Mouse (Mus musculus): ENCODE measurements around the gene Kcnn3. TPM values are rescaled to one million over a fixed set of nuclear protein-coding genes. Genes with fewer than 3 reads are reported as not detected.

Gene Kcnn3
- polyA plus RNA-seq, 1 experiment from 2014 or later: 0.04 TPM

DNA sequence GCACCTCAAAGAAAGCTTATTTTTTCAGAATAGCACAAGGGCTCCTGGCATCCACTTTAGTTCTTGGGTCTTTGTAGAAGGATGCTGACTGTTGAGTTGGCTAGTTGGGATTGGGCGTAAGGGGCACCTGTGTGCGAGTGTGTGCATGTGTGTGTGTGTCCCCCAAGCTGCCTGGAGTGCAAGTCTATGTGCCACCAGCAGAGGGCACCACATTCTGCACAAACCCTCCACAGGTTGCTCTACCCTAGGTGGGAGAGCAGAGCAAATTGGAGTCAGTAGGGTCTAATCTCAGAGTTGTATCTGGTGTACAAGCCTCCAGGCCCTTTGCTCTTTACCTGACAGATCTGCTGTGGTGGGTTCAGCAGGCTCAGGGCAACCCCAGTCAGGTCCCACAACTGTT is 7.7 kb upstream of the Kcnn3 start:
- in situ Hi-C loops (cut with MboI; ENCODE audit: low pct_unique_long_range_greater_than_20kb): no loop called here
- CTCF ChIA-PET: interaction anchor here (0.6 to 3.1 kb wide), 16 partner anchors 10 to 260 kb away, joined by 3 to 29 read pairs (median 4); no protein-coding TSS in a partner anchor
- DNase-seq (ENCODE audit: low read depth, low spot score) (no peak), ATAC-seq (no peak)
- POLR2A ChIA-PET: interaction anchor here (1.0 to 1.3 kb wide), 3 partner anchors 23 to 189 kb away, joined by 3 to 4 read pairs (median 3); no protein-coding TSS in a partner anchor
- TF ChIP-seq CTCF (IDR thresholded peaks at IDR 0.05): no peak
- peaks cover 51% of the 10 kb centered on the region for H3K27me3 ChIP-seq

DNA sequence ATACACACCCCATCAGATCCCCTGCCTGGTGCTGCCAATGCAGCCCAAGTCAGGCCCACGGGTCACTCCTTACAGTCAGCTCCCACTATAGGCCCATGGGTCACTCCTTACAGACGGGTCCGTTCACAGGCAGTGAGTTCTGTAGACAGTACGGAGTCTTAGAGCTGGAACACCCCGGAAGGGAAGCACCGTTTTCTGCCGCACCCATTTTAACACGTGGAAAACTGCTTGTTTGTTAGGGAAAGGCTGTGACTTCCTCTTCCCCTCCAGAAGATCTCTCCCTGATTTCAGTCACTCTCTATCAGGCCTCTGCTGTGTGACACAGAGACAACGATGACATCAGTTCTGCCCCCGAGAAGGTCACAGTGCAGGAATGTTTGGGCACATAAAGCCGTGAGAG is 4.5 kb upstream of the Kcnn3 start:
- no peak for ATAC-seq
- peaks cover 50% of the 10 kb centered on the region for H3K27me3 ChIP-seq
- CTCF ChIA-PET: no interaction called here
- in situ Hi-C loops (cut with MboI; ENCODE audit: low pct_unique_long_range_greater_than_20kb): loop anchor here (5.0 kb wide), 1 partner anchor 172 kb away; no protein-coding TSS in a partner anchor
- no peak for DNase-seq (ENCODE audit: low read depth, low spot score)
- POLR2A ChIA-PET: no interaction called here
- no peak for TF ChIP-seq CTCF (IDR thresholded peaks at IDR 0.05)

DNA sequence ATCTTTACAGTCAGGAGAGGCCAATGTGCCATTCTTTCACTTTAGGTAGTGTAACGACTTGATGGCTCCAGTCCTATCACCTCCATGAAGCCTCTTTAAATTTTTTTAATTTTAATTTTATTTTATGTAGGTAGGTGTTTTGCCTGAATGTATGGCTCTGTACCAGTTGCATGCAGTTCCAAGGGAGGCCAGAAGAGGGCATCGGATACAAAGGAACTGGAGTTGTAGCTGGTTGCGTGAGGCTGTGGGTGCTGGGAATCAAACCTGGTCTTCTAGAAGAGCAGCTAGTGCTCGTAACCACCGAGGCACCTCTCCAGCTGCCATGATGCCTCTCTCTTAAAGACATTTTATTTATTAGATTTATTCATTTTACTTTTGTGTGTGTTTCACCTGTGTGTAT is 3.6 kb upstream of the Kcnn3 start:
- ATAC-seq (no peak), DNase-seq (ENCODE audit: low read depth, low spot score) (no peak)
- ChIA-PET CTCF (no interaction called here), POLR2A (no interaction called here)
- in situ Hi-C loops (cut with MboI; ENCODE audit: low pct_unique_long_range_greater_than_20kb): loop anchor here (5.0 kb wide), 1 partner anchor 171 kb away; no protein-coding TSS in a partner anchor
- peaks cover 48% of the 10 kb centered on the region for H3K27me3 ChIP-seq
- no peak for TF ChIP-seq CTCF (IDR thresholded peaks at IDR 0.05)

DNA sequence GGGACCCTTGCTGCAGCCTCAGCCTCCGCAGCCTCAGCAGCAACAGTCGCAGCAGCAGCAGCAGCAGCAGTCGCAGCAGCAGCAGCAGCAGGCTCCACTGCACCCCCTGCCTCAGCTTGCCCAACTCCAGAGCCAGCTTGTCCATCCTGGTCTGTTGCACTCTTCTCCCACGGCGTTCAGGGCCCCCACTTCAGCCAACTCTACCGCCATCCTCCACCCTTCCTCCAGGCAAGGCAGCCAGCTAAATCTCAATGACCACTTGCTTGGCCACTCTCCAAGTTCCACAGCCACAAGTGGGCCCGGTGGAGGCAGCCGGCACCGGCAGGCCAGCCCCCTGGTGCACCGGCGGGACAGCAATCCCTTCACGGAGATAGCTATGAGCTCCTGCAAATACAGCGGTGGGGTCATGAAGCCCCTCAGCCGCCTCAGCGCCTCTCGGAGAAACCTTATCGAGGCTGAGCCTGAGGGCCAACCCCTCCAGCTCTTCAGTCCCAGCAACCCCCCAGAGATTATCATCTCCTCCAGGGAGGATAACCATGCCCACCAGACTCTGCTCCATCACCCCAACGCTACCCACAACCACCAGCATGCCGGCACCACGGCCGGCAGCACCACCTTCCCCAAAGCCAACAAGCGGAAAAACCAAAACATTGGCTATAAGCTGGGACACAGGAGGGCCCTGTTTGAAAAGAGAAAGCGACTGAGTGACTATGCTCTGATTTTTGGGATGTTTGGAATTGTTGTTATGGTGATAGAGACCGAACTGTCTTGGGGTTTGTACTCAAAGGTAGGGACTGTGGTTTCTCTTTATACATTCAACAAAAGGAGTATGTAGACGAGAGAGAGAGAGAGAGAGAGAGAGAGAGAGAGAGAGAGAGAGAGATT is 896 bp downstream of the Kcnn3 start:
- ChIA-PET CTCF (interaction anchor here (1.6 to 3.0 kb wide), 2 partner anchors 9 kb away, joined by 8 to 10 read pairs; no protein-coding TSS in a partner anchor), POLR2A (interaction anchor here (0.6 kb wide), 1 partner anchor 58 kb away, joined by 3 read pairs; no protein-coding TSS in a partner anchor)
- peaks cover 54% of the 10 kb centered on the region for H3K27me3 ChIP-seq

DNA sequence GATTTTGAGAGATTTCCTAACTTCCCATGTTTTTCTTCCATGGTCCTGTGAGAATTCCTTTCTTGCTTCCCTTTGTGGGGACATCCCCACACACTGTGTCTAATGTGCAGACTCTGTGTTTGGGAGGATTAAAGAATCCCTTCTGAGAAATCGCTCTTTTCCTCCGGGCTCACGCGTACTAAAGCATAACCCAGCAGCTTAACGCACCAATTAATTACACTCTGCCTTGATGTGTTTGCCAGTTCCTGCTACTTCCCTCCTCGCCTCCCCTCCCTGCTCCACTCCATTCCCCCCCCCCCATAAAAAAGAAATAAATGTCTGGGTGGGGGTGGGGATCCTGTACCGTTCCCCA is 1.5 kb downstream of the Kcnn3 start:
- ChIA-PET POLR2A (interaction anchor here (0.6 kb wide), 1 partner anchor 58 kb away, joined by 3 read pairs; no protein-coding TSS in a partner anchor), CTCF (interaction anchor here (1.6 to 3.0 kb wide), 2 partner anchors 9 to 10 kb away, joined by 8 to 10 read pairs; no protein-coding TSS in a partner anchor)
- no peak for DNase-seq (ENCODE audit: low read depth, low spot score)
- peaks cover 56% of the 10 kb centered on the region for H3K27me3 ChIP-seq
- TF ChIP-seq CTCF (IDR thresholded peaks at IDR 0.05): no peak
- ATAC-seq: no peak
- in situ Hi-C loops (cut with MboI; ENCODE audit: low pct_unique_long_range_greater_than_20kb): no loop called here

More for the DNA sequence above, 896 bp downstream of the Kcnn3 start:
- DNase-seq (ENCODE audit: low read depth, low spot score) (no peak), ATAC-seq (no peak)
- TF ChIP-seq CTCF (IDR thresholded peaks at IDR 0.05): no peak
- in situ Hi-C loops (cut with MboI; ENCODE audit: low pct_unique_long_range_greater_than_20kb): no loop called here

DNA sequence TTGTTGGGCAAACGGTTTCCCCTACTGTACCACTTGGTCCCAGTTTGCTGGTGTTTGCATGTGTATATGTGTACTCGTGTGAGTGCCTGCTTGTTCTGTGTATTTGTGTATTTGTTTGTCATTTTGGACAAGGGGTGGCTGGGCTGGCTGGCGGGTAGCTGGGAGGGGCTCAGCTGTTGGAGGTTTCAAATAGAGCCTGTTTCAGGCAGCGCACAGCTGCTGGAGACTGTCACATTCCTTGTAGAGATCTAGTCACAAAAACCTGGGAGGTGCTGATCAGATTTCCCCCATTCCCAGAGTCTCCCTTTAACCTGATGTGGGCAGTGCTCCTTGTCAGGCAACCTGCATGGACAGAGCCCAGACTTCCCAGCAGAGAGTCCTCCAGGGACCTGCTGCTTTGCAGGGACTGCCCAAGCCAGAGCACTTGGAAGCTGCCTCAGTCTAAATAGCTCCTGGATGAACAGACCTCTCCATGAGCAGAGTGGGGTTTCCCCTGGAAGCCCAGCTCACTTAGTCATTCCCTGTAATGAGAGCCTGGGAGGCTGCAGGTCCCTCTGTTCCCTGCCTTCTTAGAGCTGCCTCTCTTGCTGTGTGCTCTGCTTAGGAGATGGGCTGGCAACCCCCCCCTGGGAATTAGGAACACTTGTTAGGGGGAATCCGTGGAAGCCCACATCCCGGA is 2.6 kb downstream of the Kcnn3 start:
- TF ChIP-seq CTCF (IDR thresholded peaks at IDR 0.05): no peak
- DNase-seq (ENCODE audit: low read depth, low spot score): peak; percentile 80
- H3K27me3 ChIP-seq: peaks cover 52% of the 10 kb centered on the region
- in situ Hi-C loops (cut with MboI; ENCODE audit: low pct_unique_long_range_greater_than_20kb): no loop called here
- CTCF ChIA-PET: interaction anchor here (1.2 to 3.0 kb wide), 3 partner anchors 11 to 336 kb away, joined by 3 to 10 read pairs (median 3); no protein-coding TSS in a partner anchor
- POLR2A ChIA-PET: interaction anchor here (0.8 kb wide), 1 partner anchor 10 kb away, joined by 3 read pairs; no protein-coding TSS in a partner anchor
- ATAC-seq: peak; percentile 67

DNA sequence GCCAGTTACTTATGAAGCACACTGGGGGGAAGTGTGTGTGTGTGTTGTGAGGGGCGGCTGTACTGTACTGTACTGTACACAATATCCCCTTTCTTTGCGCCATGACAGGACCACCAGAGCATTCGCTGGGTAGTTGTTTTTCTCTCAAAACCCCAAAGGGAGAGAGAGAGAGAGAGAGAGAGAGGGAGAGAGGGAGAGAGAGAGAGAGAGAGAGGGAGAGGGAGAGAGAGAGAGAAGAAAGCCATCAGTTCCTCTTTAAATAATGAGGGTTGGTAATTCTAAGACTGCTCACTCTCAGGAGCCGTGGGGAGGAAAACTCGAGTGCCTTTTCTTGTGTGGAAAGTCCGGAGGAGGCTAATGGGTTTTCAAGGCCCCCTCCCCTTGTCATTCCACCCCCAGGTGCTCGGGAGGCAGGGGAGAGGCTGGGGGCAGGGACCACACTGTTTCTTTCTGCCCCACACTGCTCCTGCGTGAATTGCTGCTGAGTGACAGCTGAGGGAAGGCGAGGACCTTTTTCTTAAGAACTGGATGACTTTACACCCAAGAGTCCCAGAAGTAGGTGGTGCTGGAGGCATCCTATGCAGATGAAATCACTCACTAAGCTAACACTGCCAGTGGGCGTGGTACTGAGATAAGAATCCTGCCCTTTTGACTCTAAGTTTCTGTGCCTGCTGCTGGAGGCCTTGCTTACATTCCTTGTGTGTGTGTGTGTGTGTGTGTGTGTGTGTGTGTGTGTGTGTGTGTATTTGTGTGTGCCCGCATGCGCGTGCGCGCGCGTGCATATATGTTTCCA is 6.5 kb downstream of the Kcnn3 start:
- DNase-seq (ENCODE audit: low read depth, low spot score) (no peak), ATAC-seq (no peak)
- POLR2A ChIA-PET: interaction anchor here (0.7 kb wide), 1 partner anchor 32 kb away, joined by 4 read pairs; no protein-coding TSS in a partner anchor
- CTCF ChIA-PET: no interaction called here
- peaks cover 48% of the 10 kb centered on the region for H3K27me3 ChIP-seq
- in situ Hi-C loops (cut with MboI; ENCODE audit: low pct_unique_long_range_greater_than_20kb): no loop called here
- no peak for TF ChIP-seq CTCF (IDR thresholded peaks at IDR 0.05)

DNA sequence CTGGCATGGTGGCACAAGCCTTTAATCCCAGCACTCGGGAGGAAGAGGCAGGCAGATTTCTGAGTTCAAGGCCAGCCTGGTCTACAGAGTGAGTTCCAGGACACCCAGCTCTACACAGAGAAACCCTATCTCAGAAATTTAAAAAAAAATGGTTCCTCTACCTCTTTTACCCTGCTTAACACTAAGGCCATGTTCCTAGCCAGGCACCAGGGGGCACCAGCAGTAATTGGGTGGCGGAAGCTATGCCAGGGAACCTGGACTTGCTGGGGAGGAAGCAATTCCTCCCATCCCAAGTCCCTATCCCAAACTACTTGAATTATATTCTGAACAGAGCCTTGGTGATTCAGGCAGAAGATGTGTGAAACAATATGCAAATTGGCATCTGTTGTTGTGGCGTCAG is 9.8 kb downstream of the Kcnn3 start:
- POLR2A ChIA-PET: interaction anchor here (0.6 kb wide), 1 partner anchor 108 kb away, joined by 3 read pairs; no protein-coding TSS in a partner anchor
- in situ Hi-C loops (cut with MboI; ENCODE audit: low pct_unique_long_range_greater_than_20kb): no loop called here
- no peak for TF ChIP-seq CTCF (IDR thresholded peaks at IDR 0.05)
- DNase-seq (ENCODE audit: low read depth, low spot score) (no peak), ATAC-seq (no peak)
- CTCF ChIA-PET: interaction anchor here (1.3 to 2.5 kb wide), 3 partner anchors 9 to 48 kb away, joined by 3 to 8 read pairs (median 4); no protein-coding TSS in a partner anchor
- H3K27me3 ChIP-seq: peaks cover 51% of the 10 kb centered on the region

DNA sequence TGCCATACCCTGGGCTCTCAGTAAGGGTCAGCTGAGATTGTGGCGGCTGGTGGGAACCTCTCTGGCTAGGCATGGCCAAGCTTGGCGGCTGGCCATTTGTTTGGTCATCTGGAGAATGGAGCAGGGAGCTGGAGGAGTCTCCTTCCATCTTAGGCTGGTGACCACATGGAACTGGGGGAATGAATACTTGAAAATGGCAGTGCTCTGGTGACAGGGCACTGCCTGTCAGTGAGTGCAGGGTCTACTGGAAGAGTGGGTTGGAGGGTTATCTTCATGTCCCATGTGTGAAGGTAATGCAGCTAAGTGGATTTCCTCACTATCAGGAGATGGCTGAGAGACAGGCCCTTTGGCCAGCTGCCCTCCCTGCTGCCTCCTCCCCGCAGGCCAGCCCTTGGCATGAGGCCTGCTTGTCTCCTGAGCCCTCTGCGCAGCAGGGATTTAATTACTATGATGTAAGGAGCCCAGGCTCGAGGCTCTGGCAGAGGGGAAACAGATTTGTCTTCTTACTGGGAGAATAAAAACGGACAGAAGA is 14.7 kb downstream of the Kcnn3 start:
- CTCF ChIA-PET: interaction anchor here (1.2 kb wide), 1 partner anchor 14 kb away, joined by 5 read pairs; no protein-coding TSS in a partner anchor
- TF ChIP-seq CTCF (IDR thresholded peaks at IDR 0.05): no peak
- POLR2A ChIA-PET: interaction anchor here (0.6 kb wide), 1 partner anchor 75 kb away, joined by 3 read pairs; no protein-coding TSS in a partner anchor

More for the DNA sequence above, 14.7 kb downstream of the Kcnn3 start:
- in situ Hi-C loops (cut with MboI; ENCODE audit: low pct_unique_long_range_greater_than_20kb): no loop called here
- H3K27me3 ChIP-seq: peaks cover 34% of the 10 kb centered on the region
- ATAC-seq (peak; percentile 70), DNase-seq (ENCODE audit: low read depth, low spot score) (peak; percentile 86)
